Mouse (Mus musculus) lung, adult 18-20 months (tissue): Measurements from ENCODE around the gene Gm16368.
"Not testable (repeated sequence)": the region's sequence is repeated elsewhere in the genome, so short reads cannot be mapped to it uniquely, and the experiment has no call there.

Source experiments
- DNase-seq, 2 experiments: peaks; one replicate each; pipeline ENCODE4 v3.0.0; 2022; ENCODE audit warnings: mixed read lengths in 2 of 2

Gm16368 gene

GRCm38 (mm10) chr12:88083397-88083796 is at the start of gene Gm16368:
TSS of gene Gm16368 (plus strand) at chr12:88083697.
- not testable (repeated sequence) for DNase-seq

- DNase-seq: not testable (repeated sequence)
These were observed 44.4 kb upstream of the Gm16368 start for GRCm38 (mm10) chr12:88039062-88039461.

GRCm38 (mm10) chr12:88039703-88040102 is 43.8 kb upstream of the Gm16368 start:
- DNase-seq: not testable (repeated sequence)

GRCm38 (mm10) chr12:88045226-88045625 is 38.3 kb upstream of the Gm16368 start:
- DNase-seq: not testable (repeated sequence)
